Mouse (Mus musculus): ENCODE measurements around the gene Mkrn1.

- TF ChIP-seq CTCF (IDR thresholded peaks at IDR 0.05; ENCODE audit: control insufficient read depth, insufficient read depth, insufficient read length) (no peak), CEBPB (IDR thresholded peaks at IDR 0.05; ENCODE audit: low read depth) (no peak), MYOG (IDR thresholded peaks at IDR 0.05; ENCODE audit: control insufficient read depth, extremely low read depth, insufficient read length) (no peak), MAX (IDR thresholded peaks at IDR 0.05) (no peak), USF1 (IDR thresholded peaks at IDR 0.05; ENCODE audit: low read depth) (no peak), MYOD1 (IDR thresholded peaks at IDR 0.05; ENCODE audit: control insufficient read depth, insufficient read length, low read depth) (no peak), FOSL1 (IDR thresholded peaks at IDR 0.05; ENCODE audit: insufficient read depth, low read length, poor library complexity, severe bottlenecking) (no peak)
Observed at GRCm38 (mm10) chr6:39425181-39425580, 4.9 kb upstream of the Mkrn1 start.

Data from C2C12 (cell line).